Mouse (Mus musculus): ENCODE measurements around the gene Ptpn22. TPM values are rescaled to one million over a fixed set of nuclear protein-coding genes. Genes with fewer than 3 reads are reported as not detected.

Ptpn22 gene
- polyA plus RNA-seq, 2 experiments: 1.3 to 1.5 TPM

- DNase-seq (ENCODE audit: low read depth in 3 of 3, low spot score in 3 of 3) (no peak), ATAC-seq (ENCODE audit: insufficient read depth) (no peak)
- H3K4me1 ChIP-seq (replicated peaks; ENCODE audit: control insufficient read depth in 2 of 2, insufficient read depth in 2 of 2, low read length in 1 of 2): no peaks in the 10 kb centered on the region
- H3K4me3 ChIP-seq (ENCODE audit: insufficient read depth in 1 of 2, low read depth in 2 of 2, low read length in 2 of 2): no peak overlapping the region
- no peak overlapping the region for H3K4me2 ChIP-seq (ENCODE audit: low read depth)
- H3K27me3 ChIP-seq (ENCODE audit: control insufficient read depth, insufficient read depth, low read length): no peaks in the 10 kb centered on the region
- no peak for TF ChIP-seq CTCF (IDR thresholded peaks at IDR 0.05; ENCODE audit: low read depth)
- TF ChIP-seq EP300 (IDR thresholded peaks at IDR 0.05; ENCODE audit: low read depth): no peak
- no peak overlapping the region for H3K27ac ChIP-seq
- H3K9me3 ChIP-seq (ENCODE audit: control insufficient read depth, low read length): no peaks in the 10 kb centered on the region
- WGBS (ENCODE audit: insufficient replicate concordance): 59% methylated on average over 4 of the region's 4 CpGs
- no peaks in the 10 kb centered on the region for H3K36me3 ChIP-seq (replicated peaks; ENCODE audit: control insufficient read depth, insufficient read depth, low read depth)
- H3K9ac ChIP-seq (replicated peaks): no peak overlapping the region
Measured at GRCm38 (mm10) chr3:103868008-103868407, 8.4 kb downstream of the Ptpn22 start.

DNA sequence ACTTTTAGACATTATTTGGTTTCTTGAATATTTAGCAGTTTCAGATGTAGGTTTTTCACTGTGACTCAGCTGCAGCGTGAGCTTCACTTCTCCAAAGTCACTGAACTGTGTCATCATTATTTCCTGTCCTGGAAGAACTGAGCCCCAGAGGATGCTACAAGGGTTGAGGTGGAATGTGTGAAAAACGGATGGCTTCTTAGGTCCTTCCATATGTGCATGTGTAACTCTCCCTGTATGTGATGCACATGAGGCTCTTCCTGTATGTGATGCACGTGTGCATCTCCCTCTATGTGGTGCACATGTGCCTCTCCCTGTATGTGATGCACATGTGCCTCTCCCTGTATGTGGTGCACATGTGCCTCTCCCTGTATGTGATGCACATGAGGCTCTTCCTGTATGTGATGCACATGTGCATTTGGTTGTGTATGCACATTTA is 13.1 kb downstream of the Ptpn22 start:
- Histone ChIP-seq H3K9me3 (ENCODE audit: control insufficient read depth, low read length) (no peaks in the 10 kb centered on the region), H3K27ac (no peak overlapping the region), H3K4me2 (ENCODE audit: low read depth) (no peak overlapping the region), H3K4me3 (ENCODE audit: insufficient read depth in 1 of 2, low read depth in 2 of 2, low read length in 2 of 2) (no peak overlapping the region), H3K4me1 (replicated peaks; ENCODE audit: control insufficient read depth in 2 of 2, insufficient read depth in 2 of 2, low read length in 1 of 2) (0 out of 4 replicates have a peak, but pooled peaks cover 0 to 2% of the 10 kb centered on the region in 2 experiments), H3K9ac (replicated peaks) (no peak overlapping the region), H3K36me3 (replicated peaks; ENCODE audit: control insufficient read depth, insufficient read depth, low read depth) (no peaks in the 10 kb centered on the region), H3K27me3 (ENCODE audit: control insufficient read depth, insufficient read depth, low read length) (no peaks in the 10 kb centered on the region)
- DNase-seq (ENCODE audit: low read depth in 3 of 3, low spot score in 3 of 3): no peak
- WGBS (ENCODE audit: insufficient replicate concordance): 24% methylated on average over 3 of the region's 3 CpGs
- TF ChIP-seq CTCF (IDR thresholded peaks at IDR 0.05; ENCODE audit: low read depth) (no peak), EP300 (IDR thresholded peaks at IDR 0.05; ENCODE audit: low read depth) (no peak)
- no peak for ATAC-seq (ENCODE audit: insufficient read depth)

DNA sequence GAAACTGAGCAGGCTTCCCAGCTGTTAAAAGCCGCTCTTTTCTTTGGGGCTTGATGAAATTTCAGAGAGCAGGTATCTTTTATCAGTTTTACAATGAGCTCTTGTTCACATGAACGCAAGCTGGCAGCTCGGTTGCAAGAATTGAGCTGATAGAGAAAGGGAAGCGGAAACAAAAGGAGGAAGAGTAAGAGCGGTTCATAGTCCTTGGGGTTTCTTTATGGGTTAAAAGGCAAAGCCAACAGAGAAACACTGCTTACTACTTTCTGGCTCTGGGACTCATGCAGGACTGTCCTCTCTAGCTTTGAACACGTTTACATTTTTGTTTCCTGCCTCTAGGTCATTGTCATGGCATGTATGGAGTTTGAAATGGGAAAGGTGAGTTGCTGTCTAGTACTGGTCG is 14.7 kb downstream of the Ptpn22 start:
- no peak for DNase-seq (ENCODE audit: low read depth in 3 of 3, low spot score in 3 of 3)
- ATAC-seq (ENCODE audit: insufficient read depth): no peak
- Histone ChIP-seq H3K27ac (no peak overlapping the region), H3K9me3 (ENCODE audit: control insufficient read depth, low read length) (no peaks in the 10 kb centered on the region), H3K36me3 (replicated peaks; ENCODE audit: control insufficient read depth, insufficient read depth, low read depth) (no peaks in the 10 kb centered on the region), H3K4me1 (replicated peaks; ENCODE audit: control insufficient read depth in 2 of 2, insufficient read depth in 2 of 2, low read length in 1 of 2) (0 out of 4 replicates have a peak, but pooled peaks cover 0 to 2% of the 10 kb centered on the region in 2 experiments), H3K27me3 (ENCODE audit: control insufficient read depth, insufficient read depth, low read length) (no peaks in the 10 kb centered on the region), H3K4me3 (ENCODE audit: insufficient read depth in 1 of 2, low read depth in 2 of 2, low read length in 2 of 2) (no peak overlapping the region), H3K4me2 (ENCODE audit: low read depth) (no peak overlapping the region), H3K9ac (replicated peaks) (no peak overlapping the region)
- TF ChIP-seq CTCF (IDR thresholded peaks at IDR 0.05; ENCODE audit: low read depth): no peak
- 28% methylated on average over 7 of the region's 7 CpGs for WGBS (ENCODE audit: insufficient replicate concordance)

GRCm38 (mm10) chr3:103885946-103886345 is 26.4 kb downstream of the Ptpn22 start:
- H3K36me3 ChIP-seq (replicated peaks; ENCODE audit: control insufficient read depth, insufficient read depth, low read depth): no peaks in the 10 kb centered on the region
- no peak for DNase-seq (ENCODE audit: low read depth in 3 of 3, low spot score in 3 of 3)
- WGBS (ENCODE audit: insufficient replicate concordance): 72% methylated on average over 11 of the region's 11 CpGs
- no peak overlapping the region for H3K27ac ChIP-seq
- no peak overlapping the region for H3K4me2 ChIP-seq (ENCODE audit: low read depth)
- no peaks in the 10 kb centered on the region for H3K4me1 ChIP-seq (replicated peaks; ENCODE audit: control insufficient read depth in 2 of 2, insufficient read depth in 2 of 2, low read length in 1 of 2)
- no peak overlapping the region for H3K4me3 ChIP-seq (ENCODE audit: insufficient read depth in 1 of 2, low read depth in 2 of 2, low read length in 2 of 2)
- H3K9ac ChIP-seq (replicated peaks): no peak overlapping the region
- H3K27me3 ChIP-seq (ENCODE audit: control insufficient read depth, insufficient read depth, low read length): no peaks in the 10 kb centered on the region
- no peaks in the 10 kb centered on the region for H3K9me3 ChIP-seq (ENCODE audit: control insufficient read depth, low read length)
- no peak for TF ChIP-seq CTCF (IDR thresholded peaks at IDR 0.05; ENCODE audit: low read depth)
- TF ChIP-seq EP300 (IDR thresholded peaks at IDR 0.05; ENCODE audit: low read depth): no peak
- ATAC-seq (ENCODE audit: insufficient read depth): no peak

- Histone ChIP-seq H3K4me3 (ENCODE audit: insufficient read depth in 1 of 2, low read depth in 2 of 2, low read length in 2 of 2) (no peak overlapping the region), H3K4me2 (ENCODE audit: low read depth) (no peak overlapping the region), H3K27me3 (ENCODE audit: control insufficient read depth, insufficient read depth, low read length) (no peaks in the 10 kb centered on the region), H3K4me1 (replicated peaks; ENCODE audit: control insufficient read depth in 2 of 2, insufficient read depth in 2 of 2, low read length in 1 of 2) (no peaks in the 10 kb centered on the region), H3K27ac (no peak overlapping the region), H3K36me3 (replicated peaks; ENCODE audit: control insufficient read depth, insufficient read depth, low read depth) (no peaks in the 10 kb centered on the region), H3K9ac (replicated peaks) (no peak overlapping the region), H3K9me3 (ENCODE audit: control insufficient read depth, low read length) (no peaks in the 10 kb centered on the region)
- peak; percentile 58 for TF ChIP-seq CTCF (IDR thresholded peaks at IDR 0.05; ENCODE audit: low read depth)
- TF ChIP-seq EP300 (IDR thresholded peaks at IDR 0.05; ENCODE audit: low read depth): no peak
- ATAC-seq (ENCODE audit: insufficient read depth) (no peak), DNase-seq (ENCODE audit: low read depth in 3 of 3, low spot score in 3 of 3) (peak; percentile 31 to 41 (median 37))
- 37% methylated on average over 3 of the region's 3 CpGs for WGBS (ENCODE audit: insufficient replicate concordance)
Measured at GRCm38 (mm10) chr3:103887581-103887980, 28.0 kb downstream of the Ptpn22 start.
